Mouse (Mus musculus) MEL-GATA-1-ER (cell line): ENCODE data around the gene Cpa4.

Source experiments
- DNase-seq: peaks from one replicate; pipeline ENCODE4 v3.0.0-alpha.2; 2012; ENCODE audit warnings: low read depth; ENCODE audit errors: extremely low read depth

Gene Cpa4

GRCm38 (mm10) chr6:30551644-30552580, 16.3 kb upstream of the Cpa4 start:
- DNase-seq: no peak

GRCm38 (mm10) chr6:30552628-30553027, 15.5 kb upstream of the Cpa4 start:
- DNase-seq: no peak

- no peak for DNase-seq
Measured at GRCm38 (mm10) chr6:30553381-30554010, 14.7 kb upstream of the Cpa4 start.

- DNase-seq: no peak
Measured at GRCm38 (mm10) chr6:30554092-30554491, 14.1 kb upstream of the Cpa4 start.

- DNase-seq: no peak
Measured at GRCm38 (mm10) chr6:30554621-30555170, 13.5 kb upstream of the Cpa4 start.

GRCm38 (mm10) chr6:30556080-30556479, 12.1 kb upstream of the Cpa4 start:
- no peak for DNase-seq

- DNase-seq: no peak
Measured at GRCm38 (mm10) chr6:30559726-30560125, 8.4 kb upstream of the Cpa4 start.

GRCm38 (mm10) chr6:30562132-30562531, 6.0 kb upstream of the Cpa4 start:
- DNase-seq: no peak

GRCm38 (mm10) chr6:30563575-30563974, 4.6 kb upstream of the Cpa4 start:
- no peak for DNase-seq

- DNase-seq: no peak
Measured at GRCm38 (mm10) chr6:30564051-30564450, 4.1 kb upstream of the Cpa4 start.

- DNase-seq: no peak
Measured at GRCm38 (mm10) chr6:30569331-30569730, 1.2 kb downstream of the Cpa4 start.

- DNase-seq: no peak
Measured at GRCm38 (mm10) chr6:30570012-30570411, 1.8 kb downstream of the Cpa4 start.

GRCm38 (mm10) chr6:30572456-30573311, 4.5 kb downstream of the Cpa4 start:
- DNase-seq: no peak

- DNase-seq: no peak
Measured at GRCm38 (mm10) chr6:30573380-30573779, 5.2 kb downstream of the Cpa4 start.

GRCm38 (mm10) chr6:30574945-30575344, 6.8 kb downstream of the Cpa4 start:
- DNase-seq: no peak

GRCm38 (mm10) chr6:30576477-30577203, 8.5 kb downstream of the Cpa4 start:
- DNase-seq: no peak

- DNase-seq: no peak
Measured at GRCm38 (mm10) chr6:30579961-30580840, 12.0 kb downstream of the Cpa4 start.

- no peak for DNase-seq
Measured at GRCm38 (mm10) chr6:30580841-30581176, 12.6 kb downstream of the Cpa4 start.

GRCm38 (mm10) chr6:30586886-30587442, 18.8 kb downstream of the Cpa4 start:
- DNase-seq: no peak

GRCm38 (mm10) chr6:30589819-30590218, 21.6 kb downstream of the Cpa4 start:
- no peak for DNase-seq
